ENCODE assay signal across 7 mouse cellular contexts in genomic region chr4:97779003-97779930, GRCm38 (mm10). TPM values are rescaled to one million over a fixed set of nuclear protein-coding genes. Genes with fewer than 3 reads are reported as not detected.
A peak's percentile ranks its signal among the peaks of the same experiment; 100 is the strongest.
DNase-seq lines count a peak whose midpoint lies in the region; ATAC-seq and TF ChIP-seq lines count a peak whose summit lies in the region.

No protein-coding gene starts in this region.

- H3K27ac ChIP-seq in testis, adult 2 months (ENCODE audit: control insufficient read depth, insufficient read depth, low read depth, low read length) = peak overlapping the region; percentile 81
- H3K27ac ChIP-seq in forebrain, postnatal 0 days (ENCODE audit: low read depth, low read length) = peak overlapping the region; percentile 87
- peak overlapping the region; percentile 78; the same call in 1 of the 2 replicates for H3K27ac ChIP-seq in liver, embryonic 11.5 days (ENCODE audit: low read depth, low read length)

- no peak for TF ChIP-seq POLR2A in testis, adult 2 months (IDR thresholded peaks at IDR 0.05; ENCODE audit: control insufficient read depth, low read depth, low read length)

- no peaks in the 10 kb centered on the region for H3K36me3 ChIP-seq in testis, adult 2 months (ENCODE audit: control insufficient read depth, insufficient read depth, low read length)
- no peaks in the 10 kb centered on the region for H3K36me3 ChIP-seq in forebrain, postnatal 0 days (ENCODE audit: insufficient read depth)
- no peaks in the 10 kb centered on the region for H3K36me3 ChIP-seq in liver, embryonic 11.5 days (ENCODE audit: control insufficient read depth, insufficient read depth, low read length)

- H3K4me1 ChIP-seq in testis, adult 2 months (ENCODE audit: control insufficient read depth, insufficient read depth, low read length) = peaks cover 7% of the 10 kb centered on the region
- 0 out of 2 replicates have a peak, but pooled peaks cover 10% of the 10 kb centered on the region for H3K4me1 ChIP-seq in forebrain, postnatal 0 days (ENCODE audit: insufficient read depth)
- H3K4me1 ChIP-seq in liver, embryonic 11.5 days (replicated peaks; ENCODE audit: control insufficient read depth, insufficient read depth, low read length) = peaks cover 5% of the 10 kb centered on the region

- TF ChIP-seq CTCF in testis, adult 2 months (IDR thresholded peaks at IDR 0.05; ENCODE audit: control insufficient read depth, insufficient read depth, insufficient replicate concordance, low read depth, low read length) = no peak
- no peak for TF ChIP-seq CTCF in forebrain, postnatal 0 days (IDR thresholded peaks at IDR 0.05; ENCODE audit: low read depth)

- no peaks in the 10 kb centered on the region; the same call in 1 of the 2 replicates for H3K27me3 ChIP-seq in testis, adult 2 months (ENCODE audit: control insufficient read depth, insufficient read depth, low read length)
- H3K27me3 ChIP-seq in forebrain, postnatal 0 days (ENCODE audit: insufficient read depth, low read length) = no peaks in the 10 kb centered on the region; the same call in 1 of the 2 replicates
- H3K27me3 ChIP-seq in liver, embryonic 11.5 days (replicated peaks; ENCODE audit: control insufficient read depth, insufficient read depth, low read length) = peaks cover 57% of the 10 kb centered on the region

- peak overlapping the region; percentile 82 for H3K9ac ChIP-seq in forebrain, postnatal 0 days
- H3K9ac ChIP-seq in liver, embryonic 11.5 days (ENCODE audit: low read depth, low read length) = peak overlapping the region; percentile 67

- no peak for ATAC-seq in forebrain, postnatal 0 days
- no peak for ATAC-seq in liver, embryonic 11.5 days (replicated peaks; ENCODE audit: low FRiP score)
- ATAC-seq in cerebellum, adult (ENCODE audit: insufficient number of reproducible peaks, low FRiP score, low TSS enrichment) = no peak

- H3K4me3 ChIP-seq in testis, adult 2 months (ENCODE audit: control insufficient read depth, low read depth, low read length) = peak overlapping the region; percentile 39; the same call in 1 of the 2 replicates
- H3K4me3 ChIP-seq in forebrain, postnatal 0 days (ENCODE audit: low read depth, low read length) = peak overlapping the region; percentile 78
- peak overlapping the region; percentile 71 for H3K4me3 ChIP-seq in liver, embryonic 11.5 days (ENCODE audit: low read depth, low read length)

- WGBS in forebrain, postnatal 0 days = 12% methylated on average over 18 of the region's 18 CpGs
- WGBS in liver, embryonic 11.5 days = 21% methylated on average over 18 of the region's 18 CpGs

- no peaks in the 10 kb centered on the region for H3K9me3 ChIP-seq in forebrain, postnatal 0 days (ENCODE audit: low read length)
- H3K9me3 ChIP-seq in liver, embryonic 11.5 days (ENCODE audit: control insufficient read depth, low read length) = no peaks in the 10 kb centered on the region

- no peak for DNase-seq in testis, postnatal 10 days (ENCODE audit: low spot score)
- DNase-seq in forebrain, postnatal 0 days = peak; percentile 67
- no peak for DNase-seq in liver, embryonic 11.5 days (ENCODE audit: low spot score)
- no peak for DNase-seq in adrenal gland, postnatal 25 days
- DNase-seq in yolk sac, embryonic 10.5 days (ENCODE audit: low spot score) = no peak

- H3K4me2 ChIP-seq in forebrain, postnatal 0 days (ENCODE audit: low read depth) = peak overlapping the region; percentile 82
- peak overlapping the region; percentile 86 for H3K4me2 ChIP-seq in liver, embryonic 11.5 days

RNA-seq across cellular contexts. Expression of gene E130114P18Rik, which starts 1.4 kb away (rescaled TPM):
- 0.17 and 0.74 TPM in 2 replicates for polyA plus RNA-seq in testis, adult 2 months (2012; rRNA removed)
- total RNA-seq in forebrain, postnatal 0 days (2014; rRNA removed) = 12.9 and 15.2 TPM in 2 replicates
- polyA plus RNA-seq in forebrain, postnatal 0 days (2015; fragmentation: Nextera tagmentation; extraction: Ambion mirVana) = 19.3 and 20.7 TPM in 2 replicates
- 0.60 and 0.68 TPM in 2 replicates for polyA plus RNA-seq in liver, embryonic 11.5 days (2014; fragmentation: Nextera tagmentation; extraction: Ambion mirVana)
- 1.1 TPM in 1 of 2 replicates, not detected in the other for total RNA-seq in adrenal gland, postnatal 25 days (2021)

RNA-seq across cellular contexts. Expression of gene Nfia, which starts 6.7 kb away (rescaled TPM):
- polyA plus RNA-seq in testis, adult 2 months (2012; rRNA removed) = 6.4 and 8.1 TPM in 2 replicates
- total RNA-seq in forebrain, postnatal 0 days (2014; rRNA removed) = 44.1 and 51.2 TPM in 2 replicates
- 38.2 and 57.5 TPM in 2 replicates for polyA plus RNA-seq in forebrain, postnatal 0 days (2015; fragmentation: Nextera tagmentation; extraction: Ambion mirVana)
- polyA plus RNA-seq in liver, embryonic 11.5 days (2014; fragmentation: Nextera tagmentation; extraction: Ambion mirVana) = 8.7 and 11.3 TPM in 2 replicates
- 166 and 206 TPM in 2 replicates for total RNA-seq in adrenal gland, postnatal 25 days (2021)

Comparison
In these comparisons a context has a peak if more than half of its experiments do, and no peak if none do; other contexts are left out.
1. RNA of gene E130114P18Rik, which starts 1.4 kb away (polyA plus RNA-seq): 19.3 to 20.7 TPM in forebrain, postnatal 0 days; 0.17 to 0.74 TPM in testis, adult 2 months and 0.60 to 0.68 TPM in liver, embryonic 11.5 days; every median in the first group is over 10 times any median in the second.
2. Peak in every context shown above with its lines, with median percentiles within 50 percentile points of each other: H3K27ac ChIP-seq and H3K4me3 ChIP-seq.